Mouse (Mus musculus) testis, postnatal 14 days (tissue): Measurements from ENCODE around the gene Ankrd34a.

Experiments used
- DNase-seq: peaks from one replicate; pipeline ENCODE4 v3.0.0; 2021; ENCODE audit warnings: low spot score

Ankrd34a gene

DNA sequence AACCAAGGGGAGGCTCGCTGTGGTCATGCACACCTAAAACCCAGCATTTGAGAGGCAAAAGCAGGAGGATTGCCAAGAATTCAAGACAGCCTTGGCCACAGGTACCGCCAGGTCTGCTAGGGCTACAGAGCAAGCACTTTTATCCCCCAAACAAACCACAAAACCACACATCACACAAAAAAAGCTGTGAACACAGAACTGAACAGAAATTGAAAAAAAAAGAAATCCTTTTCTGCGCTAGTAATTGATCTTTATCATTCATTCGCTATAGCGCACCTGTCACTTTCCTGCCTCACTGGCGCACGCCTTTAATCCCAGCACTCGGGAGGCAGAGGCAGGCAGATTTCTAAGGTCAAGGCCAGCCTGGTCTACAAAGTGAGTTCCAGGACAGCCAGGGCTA lies 33.2 kb upstream of the Ankrd34a start:
- no peak for DNase-seq

DNA sequence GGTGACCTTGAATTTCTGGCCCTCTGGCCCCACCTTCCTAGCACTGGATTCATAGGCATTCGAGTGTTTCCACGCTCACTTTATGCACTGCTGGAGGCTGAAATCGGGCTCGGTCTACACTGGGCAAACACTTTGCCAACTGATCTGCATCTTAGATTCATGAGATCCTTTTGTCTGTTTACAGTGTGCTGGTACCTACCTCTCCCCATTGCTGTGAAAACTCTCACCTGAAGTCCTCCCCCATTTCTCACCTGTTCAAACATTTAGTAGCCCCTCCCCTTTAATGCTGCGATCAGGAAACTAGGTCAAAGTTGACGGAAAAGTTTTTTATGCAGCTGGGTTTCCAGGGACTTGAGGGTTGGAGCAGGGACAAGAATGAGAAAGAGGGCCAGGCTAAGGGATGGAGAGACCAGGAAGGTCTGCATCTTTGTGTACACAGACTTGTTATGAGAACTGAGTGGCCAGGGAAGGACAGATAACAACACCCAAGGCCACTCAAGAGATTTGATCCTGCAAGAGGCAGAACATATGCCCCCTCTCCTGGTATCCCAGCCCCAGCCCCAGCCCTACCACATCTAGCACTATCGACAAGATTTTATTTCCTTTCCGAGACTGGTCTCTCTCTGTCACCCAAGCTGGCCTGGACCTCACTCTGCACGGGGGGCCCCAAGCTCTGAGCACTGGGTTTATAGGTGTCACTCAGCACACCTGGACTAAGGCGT lies 32.4 kb upstream of the Ankrd34a start:
- DNase-seq: no peak

DNA sequence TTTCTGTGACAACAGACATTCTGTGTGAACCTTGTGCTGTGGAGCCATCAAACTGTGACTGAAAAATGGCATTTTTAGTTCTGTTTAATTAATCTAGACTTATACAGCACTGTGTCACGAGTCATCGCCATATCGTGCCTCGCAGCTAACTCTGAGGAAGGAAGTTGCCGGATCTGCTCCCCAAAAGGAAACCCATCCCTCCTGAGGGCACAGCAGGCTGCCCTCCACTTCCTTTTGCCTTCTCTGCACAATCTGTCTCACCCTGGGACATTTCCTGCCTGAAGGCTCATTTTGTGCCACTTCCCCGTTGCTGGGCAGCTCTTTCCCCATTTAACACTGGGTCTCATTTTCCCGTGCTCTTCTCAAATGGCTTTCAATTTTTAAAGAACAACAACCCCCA lies 31.8 kb upstream of the Ankrd34a start:
- DNase-seq: no peak

DNA sequence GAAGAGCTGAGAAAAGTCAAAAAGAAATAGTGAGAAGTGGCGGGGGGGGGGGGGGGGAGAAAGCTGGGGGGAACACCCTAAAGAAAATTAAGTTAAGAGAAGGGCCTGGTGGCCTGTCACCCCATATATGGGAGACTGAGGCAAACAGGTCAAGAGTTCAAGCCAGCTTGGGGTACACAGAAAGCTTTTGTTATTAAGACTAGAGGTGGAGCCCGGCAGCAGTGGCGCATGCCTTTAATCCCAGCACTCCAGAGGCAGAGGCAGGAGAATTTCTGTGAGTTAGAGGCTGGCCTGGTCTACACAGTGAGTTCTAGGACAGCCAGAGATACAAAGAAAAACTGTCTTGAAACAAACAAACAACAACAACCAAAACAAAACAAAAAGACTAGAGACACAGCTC lies 31.3 kb upstream of the Ankrd34a start:
- DNase-seq: no peak

- DNase-seq: no peak
These were observed 29.6 kb upstream of the Ankrd34a start for GRCm38 (mm10) chr3:96566661-96567450.

DNA sequence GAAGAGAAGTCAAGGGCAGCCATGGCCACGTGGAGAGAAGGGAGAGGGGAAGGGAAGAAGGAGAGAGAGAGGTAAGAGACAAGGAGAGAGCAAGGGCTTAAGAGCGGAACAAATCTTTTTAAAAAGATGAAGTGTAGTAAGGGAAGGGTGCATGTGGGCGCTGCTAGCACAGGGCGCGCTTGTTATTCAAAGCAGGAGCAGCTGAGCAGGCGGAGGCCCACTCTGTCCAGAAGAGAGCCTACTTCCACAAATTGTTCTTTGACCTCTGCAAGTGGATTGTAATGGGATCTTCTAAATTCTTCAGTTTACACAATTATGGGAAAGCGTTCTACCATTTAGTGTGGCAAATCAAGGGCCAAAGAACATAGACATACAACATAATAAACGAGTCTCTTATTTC lies 27.8 kb upstream of the Ankrd34a start:
- DNase-seq: no peak

DNA sequence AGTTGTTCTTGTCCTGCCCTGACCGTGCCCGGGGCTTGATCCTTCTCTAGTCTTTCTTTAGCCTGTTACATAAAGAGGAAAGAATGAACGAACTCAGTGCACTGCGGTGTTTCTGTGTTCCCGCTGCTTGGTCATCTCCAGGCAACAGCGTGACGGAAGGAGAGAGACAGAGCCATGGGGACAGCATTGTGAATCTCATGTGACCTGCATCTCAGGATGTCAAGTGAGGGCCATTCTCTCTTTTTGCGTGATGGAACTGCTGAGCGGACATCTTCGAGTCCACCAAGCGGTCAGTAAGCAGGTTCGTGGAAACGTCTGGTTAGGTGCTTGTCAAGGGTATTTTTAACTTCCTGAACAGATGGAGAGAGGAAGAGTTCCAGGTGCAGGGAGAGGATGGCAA lies 26.9 kb upstream of the Ankrd34a start:
- no peak for DNase-seq

DNA sequence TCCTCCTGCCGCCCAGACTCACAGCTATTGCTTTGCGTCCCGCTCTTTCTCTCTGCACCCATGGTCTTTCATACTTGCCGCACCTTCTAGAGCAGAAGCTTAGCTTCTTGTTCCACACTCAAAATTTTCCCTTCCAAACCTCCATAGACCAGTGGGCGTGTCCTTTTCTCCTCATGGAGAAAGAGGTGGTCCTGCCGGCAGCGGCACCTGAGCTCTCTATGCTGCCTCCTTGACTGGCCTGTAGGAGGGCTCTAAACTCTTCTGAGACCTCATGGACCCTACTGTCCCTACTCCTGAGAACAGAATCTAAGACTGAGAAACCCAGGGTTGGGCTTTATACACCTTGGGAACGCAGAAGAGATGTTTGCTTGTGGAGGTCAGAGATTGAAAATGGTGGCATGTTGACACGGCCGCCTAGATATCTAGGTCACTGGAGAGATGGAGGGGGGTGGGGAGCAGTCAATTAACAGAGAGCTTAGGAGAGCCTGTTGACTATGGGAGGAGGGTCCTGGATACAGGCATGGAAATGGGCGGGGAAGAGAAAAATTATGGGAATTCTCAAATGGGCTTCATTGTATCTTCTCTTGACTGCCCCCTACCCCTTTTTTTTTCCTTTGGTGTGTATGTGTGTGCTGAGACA lies 26.4 kb upstream of the Ankrd34a start:
- DNase-seq: no peak

DNA sequence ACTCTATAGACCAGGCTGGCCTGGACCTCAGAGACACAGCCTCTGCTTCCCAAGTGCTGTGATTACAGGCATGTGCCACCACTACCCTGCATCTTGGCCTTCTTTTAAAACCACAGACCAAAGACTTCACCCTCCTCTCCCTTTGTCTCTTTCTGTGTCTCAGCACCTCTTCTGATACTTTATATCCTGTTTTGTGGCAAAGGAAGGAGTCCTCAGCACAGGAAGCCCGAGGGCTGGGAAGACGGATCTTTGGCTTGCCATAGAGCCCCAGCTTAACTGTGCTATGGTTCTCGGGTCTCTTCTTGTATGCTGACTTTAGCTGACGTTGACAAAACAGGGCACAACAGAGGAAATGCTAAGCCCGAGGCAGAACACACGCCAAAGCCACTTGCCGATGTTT lies 25.8 kb upstream of the Ankrd34a start:
- DNase-seq: no peak

DNA sequence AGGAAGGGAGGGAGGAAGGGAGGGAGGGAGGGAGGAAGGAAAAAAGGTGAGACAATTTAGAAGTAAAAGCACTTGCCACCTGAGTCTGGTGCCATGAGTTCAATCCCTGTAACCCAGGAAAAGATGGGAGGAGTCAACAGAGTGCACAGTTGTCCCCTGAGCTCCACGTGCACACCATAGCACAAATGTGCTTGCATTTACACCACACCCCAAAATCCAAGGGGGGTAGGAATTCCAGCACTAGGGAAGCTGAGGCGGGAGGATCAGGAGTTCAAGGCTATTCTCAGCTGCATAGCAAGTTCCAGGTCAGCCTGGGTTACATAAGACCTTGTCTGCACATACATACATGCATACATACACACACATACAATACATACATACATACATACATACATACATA lies 25.1 kb upstream of the Ankrd34a start:
- no peak for DNase-seq

DNA sequence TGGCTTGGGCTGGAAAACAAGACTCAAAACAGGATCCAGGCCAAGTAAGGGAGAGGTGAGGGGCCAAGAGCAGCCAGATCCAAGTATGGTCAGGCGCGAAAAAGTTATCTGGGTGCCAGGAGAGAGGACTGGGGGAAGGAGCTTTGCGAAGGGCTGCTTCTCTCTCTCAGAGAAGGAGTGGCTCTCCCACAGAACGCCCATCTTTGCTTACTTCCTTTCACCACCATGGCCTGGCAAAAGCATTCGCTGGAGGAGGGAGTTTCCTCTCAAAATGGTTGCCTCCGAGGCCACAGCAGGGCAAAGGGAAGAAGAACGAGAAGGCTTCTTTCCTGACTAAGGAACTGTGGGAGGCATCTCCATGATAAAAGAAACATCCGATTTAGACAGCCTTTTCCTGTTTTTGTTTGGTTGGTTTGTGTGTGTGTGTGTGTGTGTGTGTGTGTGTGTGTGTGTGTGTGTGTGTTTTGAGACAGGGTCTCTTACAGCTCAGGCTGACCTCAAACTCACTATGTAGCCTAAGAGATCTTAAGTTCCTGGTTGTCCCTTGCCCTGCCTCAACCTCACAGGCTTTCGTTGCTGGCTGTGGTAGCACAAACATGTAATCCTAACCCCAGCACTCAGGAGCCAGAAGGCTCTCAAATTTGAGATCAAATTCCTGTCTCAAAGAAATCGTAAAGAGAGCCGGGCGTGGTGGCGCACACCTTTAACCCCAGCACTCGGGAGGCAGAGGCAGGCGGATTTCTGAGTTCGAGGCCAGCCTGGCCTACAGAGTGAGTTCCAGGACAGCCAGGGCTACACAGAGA lies 24.3 kb upstream of the Ankrd34a start:
- no peak for DNase-seq

DNA sequence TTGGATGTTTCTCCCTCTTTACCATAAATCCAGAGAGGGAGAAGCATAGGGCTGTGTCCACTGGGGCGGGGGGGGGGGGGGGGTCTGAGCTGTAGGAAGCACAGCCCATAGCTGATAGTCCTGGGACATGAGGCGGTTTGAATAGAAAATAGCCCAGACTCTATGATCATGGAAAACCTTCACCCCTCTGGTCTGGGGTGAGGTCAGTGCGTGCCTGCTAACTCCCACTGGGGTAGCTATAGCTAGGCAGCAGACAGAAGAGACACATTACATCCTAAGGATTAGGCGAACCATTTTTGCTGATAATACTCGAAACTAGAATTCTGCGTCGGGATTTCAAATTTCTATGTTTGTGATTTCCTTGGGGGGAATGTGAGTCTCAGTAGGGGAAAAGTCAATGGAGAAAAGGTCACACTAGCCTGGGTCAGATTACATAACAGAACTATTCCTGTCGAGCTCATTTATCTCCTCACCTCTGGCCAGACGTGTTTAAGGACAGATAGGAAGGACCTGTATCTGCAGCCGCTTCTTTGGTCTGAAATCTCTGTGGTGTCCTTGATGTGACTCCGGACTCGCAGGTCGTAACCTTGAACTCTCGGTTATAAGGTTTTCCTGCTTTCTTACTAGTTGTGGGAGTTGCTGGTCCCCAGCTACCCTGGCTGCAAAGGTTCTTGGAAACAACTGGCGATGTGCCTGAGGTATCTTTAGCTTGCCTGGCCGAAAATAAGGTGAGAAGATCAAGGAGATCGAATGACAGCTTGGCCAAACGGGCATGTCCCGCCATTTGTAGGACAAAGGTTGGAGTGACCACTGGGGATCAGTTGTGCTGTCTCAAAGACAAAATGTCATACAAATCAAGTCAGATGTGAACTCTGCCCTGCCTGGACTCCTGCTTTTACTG lies 22.6 kb upstream of the Ankrd34a start:
- no peak for DNase-seq

- DNase-seq: no peak
These were observed 21.0 kb upstream of the Ankrd34a start for GRCm38 (mm10) chr3:96575272-96575984.

DNA sequence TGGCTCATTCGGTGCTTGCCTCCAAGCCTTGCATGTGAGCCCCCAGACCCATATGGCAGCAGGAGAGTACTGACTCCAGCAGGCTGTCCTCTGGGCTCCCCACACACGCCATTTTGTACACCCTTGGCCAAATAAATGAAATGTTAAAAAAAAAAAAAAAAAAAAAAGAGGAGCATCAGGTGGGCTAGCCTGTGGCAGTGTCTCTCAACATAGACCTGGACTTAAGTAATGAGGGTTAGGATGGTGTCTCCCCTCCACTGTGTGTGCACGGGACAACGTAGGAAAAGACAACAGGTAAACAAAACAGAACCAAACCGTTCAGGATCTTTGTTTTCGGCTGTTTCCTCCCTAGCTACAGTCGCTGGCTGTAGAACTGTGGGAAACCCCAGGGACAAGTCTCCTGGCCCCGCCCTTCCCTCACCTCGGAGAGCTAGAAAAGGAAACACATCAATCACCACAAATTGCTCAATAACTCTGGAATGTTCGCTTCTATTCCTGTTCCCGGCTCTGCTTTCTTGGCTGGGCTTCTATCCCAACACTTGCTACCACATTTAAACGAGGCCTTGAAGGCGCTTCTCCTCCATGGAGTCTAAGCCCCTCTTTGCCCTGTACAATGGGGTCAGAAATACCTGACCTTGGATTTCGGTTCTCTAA lies 20.3 kb upstream of the Ankrd34a start:
- peak; percentile 54 for DNase-seq

- DNase-seq: peak; percentile 89
These were observed 19.5 kb upstream of the Ankrd34a start, which contains the start of gene Gm16253 for GRCm38 (mm10) chr3:96576690-96577541. TSS of gene Gm16253 (plus strand) at chr3:96576984.

- DNase-seq: no peak
These were observed 18.9 kb upstream of the Ankrd34a start for GRCm38 (mm10) chr3:96577566-96577965.

GRCm38 (mm10) chr3:96578561-96579238 lies 17.7 kb upstream of the Ankrd34a start:
- no peak for DNase-seq

DNA sequence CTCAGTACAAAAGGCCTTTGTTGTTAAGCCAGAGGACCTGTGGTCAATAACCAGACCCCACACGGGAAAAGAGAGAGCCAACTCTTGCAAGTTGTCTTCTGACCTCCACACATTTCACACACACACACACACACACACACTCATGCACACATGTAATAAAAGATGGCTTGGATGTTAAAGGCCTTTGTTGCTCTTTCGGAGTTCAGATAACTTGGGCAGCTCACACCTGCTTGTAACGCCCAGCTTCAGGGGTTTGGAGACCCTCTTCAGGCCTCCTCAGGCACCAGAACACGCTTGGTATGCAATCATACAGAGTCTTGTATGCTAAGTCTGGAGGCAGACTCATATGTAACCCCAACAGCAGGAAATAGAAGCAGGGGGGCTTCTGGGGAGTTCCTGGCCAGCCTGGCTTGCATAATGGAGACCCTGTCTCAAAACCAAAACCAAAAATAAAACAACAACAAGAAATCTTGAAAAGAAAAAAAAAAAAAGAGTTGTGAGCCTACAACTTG lies 17.1 kb upstream of the Ankrd34a start:
- DNase-seq: no peak
